Mouse (Mus musculus) retina, embryonic 14.5 days (tissue): ENCODE data around the gene Tes3-ps.
A peak's percentile ranks its signal among the peaks of the same experiment; 100 is the strongest.

Experiments
- DNase-seq: peaks from one replicate; pipeline ENCODE4 v3.0.0-alpha.2; 2015; ENCODE audit warnings: low spot score

Tes3-ps gene

DNA sequence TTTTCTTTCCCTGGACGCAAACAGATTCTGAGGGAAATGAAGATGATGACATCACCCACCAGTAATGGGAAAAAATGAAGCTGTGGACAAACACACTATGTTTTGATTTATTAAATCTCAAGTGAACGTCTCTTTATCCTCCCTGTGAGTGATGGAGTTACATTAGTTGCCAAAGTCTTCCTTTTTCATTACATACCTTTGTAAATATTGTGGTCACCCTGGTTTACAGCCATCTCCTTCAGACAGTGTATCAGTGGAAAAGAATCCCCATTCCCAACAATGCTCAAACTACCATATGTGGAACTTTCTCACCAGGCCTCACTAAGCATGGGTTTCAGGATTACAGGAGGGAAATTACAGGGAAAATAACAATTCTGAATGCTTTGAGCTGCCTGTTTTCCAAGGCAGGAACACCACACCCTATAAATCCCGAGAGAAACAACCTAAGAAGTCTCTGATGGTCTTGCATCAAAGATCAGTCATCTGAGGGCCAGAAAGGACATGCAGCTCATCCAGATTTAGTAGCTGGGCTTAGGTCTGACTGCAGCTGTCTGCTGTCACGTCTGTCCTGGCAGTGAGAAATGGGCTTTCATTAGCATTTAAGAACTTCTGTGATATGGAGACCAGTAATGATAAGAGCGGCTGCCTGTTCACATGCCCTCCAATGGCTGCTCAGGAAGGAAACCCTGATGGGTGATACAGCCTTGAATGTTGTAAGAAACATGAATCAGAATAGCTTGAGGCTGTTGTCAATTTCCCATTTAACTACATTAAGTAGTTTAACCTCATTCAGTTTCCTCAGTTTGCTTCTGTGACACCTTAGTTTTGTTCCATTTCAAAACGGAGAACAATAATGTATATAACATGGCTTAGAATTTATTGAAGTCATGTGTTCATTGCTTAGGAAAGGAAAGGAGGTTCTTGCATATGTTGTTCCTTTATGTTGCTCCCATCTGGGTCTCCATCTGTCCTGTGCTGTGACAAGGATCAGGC, at the start of gene Tes3-ps:
Gene Tes3-ps (plus strand): TSS at position 943 of the 993 bp plus-strand sequence.
- no peak for DNase-seq

DNA sequence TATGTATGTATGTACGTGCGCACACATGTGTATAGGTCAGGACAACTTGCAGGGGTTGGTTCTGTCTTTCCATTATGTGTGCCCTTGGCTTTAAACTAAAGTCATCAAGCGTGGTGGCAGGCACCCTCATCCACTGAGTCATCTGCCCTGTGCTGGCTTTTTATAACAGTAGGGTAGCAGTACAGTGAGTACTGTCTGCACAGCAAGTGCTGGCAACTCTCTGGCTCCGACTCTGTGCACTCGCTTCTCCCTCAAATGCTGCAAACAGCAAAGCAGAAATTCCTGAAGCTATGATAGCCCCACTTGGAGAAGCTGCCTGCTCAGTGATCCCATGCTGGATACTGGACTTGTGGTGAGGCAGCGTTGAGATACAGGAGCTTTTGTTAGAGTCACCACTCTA, 48.7 kb upstream of the Tes3-ps start:
- no peak for DNase-seq

DNA sequence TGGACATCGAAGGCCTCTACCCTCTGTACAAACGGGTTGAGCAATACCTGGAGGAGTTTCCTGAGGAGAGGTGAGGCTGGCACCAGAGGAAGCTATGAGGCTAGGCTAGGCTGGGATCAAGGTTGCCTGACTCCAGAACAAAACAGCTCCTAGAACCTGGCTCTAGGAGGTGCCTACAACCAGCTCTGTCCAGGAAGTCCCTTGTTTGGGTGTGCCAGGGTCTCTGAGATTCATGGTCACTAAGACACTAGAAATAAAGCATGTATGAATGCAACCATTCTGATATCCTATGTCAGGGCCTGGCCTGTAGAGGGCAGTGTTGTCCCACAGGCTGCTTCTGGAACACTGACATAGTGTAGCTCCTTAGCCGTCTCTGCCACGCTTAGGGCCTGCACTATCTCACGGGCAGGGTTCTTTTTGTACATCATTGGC, 43.8 kb upstream of the Tes3-ps start:
- peak; percentile 89 for DNase-seq

DNA sequence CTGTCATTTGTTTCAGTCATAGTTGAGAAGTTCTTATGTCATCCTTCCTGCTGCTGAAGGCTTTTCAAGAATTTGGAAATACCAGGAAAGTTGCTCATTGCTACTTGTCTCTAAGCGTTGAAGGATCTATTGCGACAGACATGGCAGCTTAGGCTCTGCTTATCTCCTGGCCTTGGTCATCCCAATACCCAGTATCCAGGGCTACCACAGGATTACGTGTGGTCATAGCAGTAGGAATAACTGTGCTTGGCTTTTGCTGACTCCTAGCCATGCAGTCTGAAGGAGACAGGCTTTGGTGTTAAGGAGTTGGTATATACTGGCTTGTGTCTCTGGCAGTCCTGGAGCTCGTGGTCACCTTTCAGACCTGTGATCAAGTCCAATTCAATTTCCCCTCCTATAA, 32.8 kb upstream of the Tes3-ps start:
- DNase-seq = no peak

DNA sequence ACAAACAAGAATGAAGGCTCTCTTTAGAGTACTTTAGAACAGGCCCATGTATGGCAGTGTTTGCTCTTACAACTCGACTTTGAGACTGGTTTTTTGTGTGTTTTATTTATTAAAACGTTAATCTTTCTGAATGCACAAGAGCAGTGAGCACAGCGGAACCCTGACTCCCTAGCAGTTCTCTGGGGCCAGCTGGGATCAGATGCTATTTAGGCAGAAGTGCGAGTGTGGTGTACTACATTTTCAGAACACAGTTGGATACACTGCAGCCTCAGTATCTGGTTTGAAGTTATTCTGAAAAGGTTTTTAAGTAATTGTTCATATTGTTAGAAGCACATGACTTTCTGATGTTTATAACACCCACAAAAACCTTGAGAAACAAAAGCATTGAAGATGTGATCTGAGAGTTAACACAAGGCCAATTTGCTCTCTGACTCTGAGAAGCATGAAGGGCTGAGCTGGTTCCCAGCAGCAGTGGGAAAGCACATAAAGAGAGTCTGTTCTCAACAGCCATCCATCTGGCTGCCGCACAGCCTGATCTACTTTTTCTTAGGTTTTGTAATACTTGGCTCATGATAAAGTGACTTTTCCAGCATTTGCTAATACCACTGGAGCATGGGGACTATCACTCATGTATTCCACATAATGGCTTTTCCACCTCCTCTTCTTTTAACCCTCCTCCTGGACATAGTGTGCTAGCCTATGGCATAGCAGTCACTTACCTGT, 32.3 kb upstream of the Tes3-ps start:
- no peak for DNase-seq

DNA sequence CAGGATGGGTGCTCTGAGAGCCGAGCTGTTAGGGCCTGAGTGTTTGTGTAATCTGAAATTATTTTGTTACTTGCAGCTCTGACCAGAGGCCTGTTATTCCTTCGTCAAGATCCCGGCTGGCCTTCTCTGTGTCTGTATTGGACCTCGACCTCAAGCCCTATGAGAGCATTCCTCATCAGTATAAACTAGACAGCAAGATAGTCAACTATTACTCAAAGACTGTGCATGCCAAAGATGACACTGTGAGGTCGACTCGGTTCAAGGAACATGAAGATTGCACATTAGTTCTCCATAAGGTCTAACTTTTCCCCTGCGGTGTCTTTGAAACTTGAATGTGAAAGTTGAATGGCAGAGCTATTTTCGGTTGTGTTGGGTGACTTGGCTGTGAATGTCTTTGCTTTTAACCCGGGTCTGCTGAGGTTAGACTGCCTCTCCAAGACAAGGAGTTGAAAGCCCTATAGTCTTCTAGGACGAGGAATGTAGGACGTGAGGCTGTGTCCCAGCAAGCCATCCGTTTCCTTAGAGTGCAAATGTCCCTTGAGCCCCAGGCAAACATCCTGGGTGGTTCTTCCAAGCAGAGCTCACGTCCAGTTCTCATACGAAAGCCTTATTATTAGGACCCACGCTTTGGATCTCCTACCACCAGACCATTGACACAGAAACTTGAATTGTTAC, 31.5 kb upstream of the Tes3-ps start:
- DNase-seq = no peak

DNA sequence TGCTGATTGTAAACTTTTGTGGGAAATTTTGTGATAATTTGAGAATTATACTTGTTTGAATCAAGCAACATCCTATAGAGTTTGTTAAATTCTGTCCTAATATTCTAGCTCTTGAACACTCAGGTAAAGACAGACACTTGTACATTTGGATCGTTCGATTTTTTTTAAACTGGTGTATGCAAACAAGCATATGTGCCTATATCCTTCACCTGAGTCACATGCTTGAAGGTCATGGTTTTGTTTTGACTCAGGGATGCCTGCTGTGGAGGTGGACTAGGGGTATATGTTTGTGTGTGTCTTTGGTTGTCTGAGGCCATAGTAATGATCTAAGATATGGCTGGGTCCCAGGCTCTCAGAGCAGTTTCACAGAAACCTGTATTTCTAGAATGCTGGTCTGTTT, 30.2 kb upstream of the Tes3-ps start:
- DNase-seq = no peak

DNA sequence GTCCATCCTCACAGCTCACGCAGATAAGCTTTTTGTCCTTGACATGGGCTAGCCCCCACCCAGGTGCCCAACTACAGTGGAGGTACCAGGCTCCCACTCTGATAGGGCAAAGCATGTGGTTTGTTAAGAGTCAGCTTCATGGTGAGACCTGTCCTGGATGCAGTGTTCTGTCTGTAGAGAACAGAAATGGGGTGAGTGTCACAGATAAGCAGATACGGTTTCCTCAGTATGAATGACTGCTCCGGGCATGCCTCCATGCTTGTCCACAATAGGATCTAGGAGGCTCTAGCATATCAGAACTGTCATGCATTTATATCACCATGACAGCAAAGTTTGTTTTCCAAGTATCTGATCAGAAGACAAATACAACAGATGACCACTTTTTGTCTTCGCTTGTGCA, 27.2 kb upstream of the Tes3-ps start:
- DNase-seq = no peak

DNA sequence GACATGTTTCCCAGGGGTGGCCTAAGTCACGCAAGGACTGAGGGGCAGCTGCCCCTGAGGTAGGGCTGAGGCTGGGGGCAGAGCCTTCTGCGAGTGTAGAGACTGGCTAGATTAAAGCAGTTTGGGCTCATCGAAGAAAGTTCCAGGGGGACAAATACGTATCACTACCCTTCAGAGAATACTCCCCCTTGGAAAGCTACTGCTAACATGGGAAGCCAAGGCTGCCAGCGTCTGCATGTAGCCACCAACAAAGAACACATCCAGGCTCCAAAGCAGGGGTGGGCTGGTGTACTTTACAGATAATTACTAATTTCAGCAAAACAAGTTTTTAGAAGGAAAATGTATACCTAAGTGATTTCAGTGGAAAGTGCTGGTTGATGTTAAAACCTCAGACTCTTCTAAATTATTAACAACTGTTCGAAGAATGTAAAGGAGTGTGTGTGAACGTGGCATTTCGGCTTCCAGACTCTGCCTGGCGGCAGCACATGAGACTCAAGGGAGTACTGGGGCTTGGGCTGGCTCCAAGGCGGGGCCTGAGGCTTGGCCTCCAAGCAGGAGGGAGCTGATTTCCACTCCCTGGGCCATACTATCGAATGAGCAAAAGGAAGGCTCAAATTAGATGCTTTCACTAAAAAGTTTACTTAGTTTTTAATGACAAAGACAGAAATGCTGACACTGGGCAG, 26.6 kb upstream of the Tes3-ps start:
- no peak for DNase-seq

DNA sequence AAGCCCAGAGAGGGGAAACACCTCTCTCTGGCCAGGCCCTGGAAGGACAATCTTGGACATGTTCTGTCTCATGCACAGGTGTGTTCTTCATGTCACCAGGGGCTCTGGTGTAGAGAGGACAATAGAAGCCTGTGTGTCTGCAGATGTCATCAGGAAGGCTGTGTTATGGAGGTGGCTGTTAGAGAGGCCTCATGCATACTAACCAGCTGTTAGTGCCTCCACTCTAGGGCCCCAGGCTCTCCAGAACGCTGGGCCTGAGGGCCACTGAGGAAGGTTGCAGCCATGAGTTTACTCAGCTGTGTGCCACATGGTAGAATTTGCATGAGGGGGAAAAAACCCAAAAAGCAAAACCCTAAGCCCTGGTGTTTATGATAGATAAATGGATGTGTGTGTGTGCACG, 25.5 kb upstream of the Tes3-ps start:
- no peak for DNase-seq

DNA sequence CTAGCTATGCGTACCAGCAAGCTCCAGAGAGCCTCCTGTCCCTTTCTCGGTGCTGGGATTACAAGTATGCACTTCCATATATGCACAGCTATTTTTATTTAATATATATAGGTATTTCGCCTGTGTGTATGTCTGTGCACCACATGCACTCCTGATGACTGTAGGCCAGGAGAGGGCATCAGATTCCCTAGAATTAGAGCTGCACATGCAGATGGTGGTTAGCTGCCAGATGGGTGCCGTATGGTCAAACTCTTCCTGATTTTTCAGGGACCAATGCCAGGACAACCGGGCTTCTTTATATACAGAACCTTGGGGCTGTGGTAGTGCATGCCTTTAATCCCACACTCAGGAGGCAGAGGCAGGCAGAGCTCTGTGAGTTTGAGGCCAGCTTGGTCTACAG, 24.1 kb upstream of the Tes3-ps start:
- DNase-seq = no peak

DNA sequence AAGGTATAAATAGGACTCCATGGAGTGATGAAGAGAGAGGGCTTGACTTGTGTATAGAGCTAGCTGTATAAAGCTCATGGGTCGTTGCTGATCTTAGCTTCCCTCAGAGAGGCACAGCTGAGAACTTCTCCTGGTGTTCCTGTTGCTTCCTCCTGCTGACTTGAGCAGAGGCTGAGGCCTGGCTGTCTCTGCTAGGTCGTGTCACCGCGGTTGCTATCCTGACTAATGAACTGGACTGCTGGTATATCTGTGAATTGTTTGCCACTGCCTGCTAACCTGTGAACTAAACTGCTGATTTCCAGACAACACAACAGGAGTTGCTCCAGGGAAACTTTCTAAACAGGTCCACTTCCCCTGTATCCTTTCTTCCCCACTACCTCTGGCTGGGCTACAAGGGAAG, 22.8 kb upstream of the Tes3-ps start:
- DNase-seq = no peak

DNA sequence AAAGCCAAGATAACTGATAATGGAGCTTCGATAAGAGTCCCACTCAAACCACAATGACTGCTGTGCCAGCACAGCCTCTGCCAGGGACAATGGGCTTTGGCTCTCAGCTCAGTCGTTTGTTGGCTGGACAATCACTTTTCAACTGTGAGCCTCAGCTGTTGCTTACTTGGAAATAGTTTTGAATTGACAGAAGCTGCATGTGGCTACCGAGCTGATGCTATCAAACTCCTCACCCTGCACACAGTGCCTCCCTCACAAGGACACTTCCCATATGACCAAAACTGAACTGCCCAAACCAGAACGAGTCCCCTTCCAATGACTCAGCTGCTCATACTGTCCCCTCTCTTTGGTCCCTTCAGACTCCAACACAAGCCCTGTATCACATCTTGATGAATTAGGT, 22.3 kb upstream of the Tes3-ps start:
- no peak for DNase-seq

DNA sequence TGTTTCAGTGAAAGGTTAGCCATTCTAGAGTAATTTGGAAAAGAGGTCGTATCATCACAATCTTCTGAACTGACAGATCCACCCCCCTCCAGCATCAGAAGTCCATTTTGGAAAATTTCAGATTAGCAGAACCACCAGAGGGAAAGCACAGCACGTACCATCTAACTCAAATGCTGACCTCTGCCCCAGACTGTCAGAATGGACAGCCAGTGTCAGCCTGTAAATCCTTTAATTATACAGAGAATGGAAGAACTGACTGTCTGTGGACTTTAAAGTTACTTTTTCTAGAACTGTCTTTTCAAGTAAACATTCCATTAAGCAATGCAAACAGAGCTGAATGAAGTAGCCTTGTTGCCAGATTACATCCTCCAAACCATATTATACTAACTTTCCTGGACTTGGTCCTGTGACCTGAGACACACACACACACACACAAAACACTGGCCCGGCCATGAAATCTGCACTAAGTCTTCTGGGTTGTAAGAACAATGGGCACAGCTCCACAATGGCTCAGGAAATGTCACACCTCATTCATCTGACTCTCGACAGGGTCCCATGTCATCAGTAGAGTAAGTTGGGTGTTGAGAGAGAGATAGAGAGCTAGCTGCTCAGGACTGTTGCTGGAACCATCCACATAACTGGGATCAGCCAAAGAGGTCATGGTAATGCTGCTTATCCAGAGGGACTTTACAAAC, 21.0 kb upstream of the Tes3-ps start:
- DNase-seq = no peak

DNA sequence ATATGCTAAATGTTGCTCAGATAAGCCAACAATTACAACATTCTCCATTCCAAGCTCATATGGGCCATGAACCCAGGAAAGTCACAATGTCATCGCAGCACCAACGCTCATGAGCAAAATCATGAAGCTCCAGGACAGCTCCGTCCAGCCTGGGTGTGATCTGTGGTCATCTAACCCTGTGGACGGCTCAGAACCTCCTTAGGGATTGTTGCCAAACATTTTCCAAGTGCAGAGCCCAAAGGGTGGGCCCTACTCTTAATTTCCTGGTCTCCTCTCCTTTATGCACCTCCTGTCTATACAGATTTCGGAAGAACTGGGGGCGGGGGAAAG, 20.5 kb upstream of the Tes3-ps start:
- DNase-seq = no peak

DNA sequence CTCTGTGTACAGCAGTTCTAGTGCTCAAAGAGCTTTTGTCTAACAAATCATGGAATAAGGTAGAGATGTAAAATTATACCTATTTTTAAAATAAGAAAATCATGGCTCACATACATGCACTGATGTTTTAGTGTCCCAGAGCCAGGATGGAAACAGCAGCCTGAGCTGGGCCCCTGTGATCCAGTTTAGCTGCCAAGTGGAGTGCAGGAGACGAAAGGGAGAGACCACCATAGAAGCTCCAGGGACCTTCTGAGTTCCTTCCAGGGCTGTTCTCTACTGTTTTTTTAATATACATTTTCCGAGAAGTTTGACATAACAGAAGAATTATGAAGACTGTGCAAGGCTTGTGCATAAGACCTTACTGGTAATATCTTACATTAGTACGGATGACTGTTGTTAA, 15.2 kb upstream of the Tes3-ps start:
- DNase-seq = no peak

DNA sequence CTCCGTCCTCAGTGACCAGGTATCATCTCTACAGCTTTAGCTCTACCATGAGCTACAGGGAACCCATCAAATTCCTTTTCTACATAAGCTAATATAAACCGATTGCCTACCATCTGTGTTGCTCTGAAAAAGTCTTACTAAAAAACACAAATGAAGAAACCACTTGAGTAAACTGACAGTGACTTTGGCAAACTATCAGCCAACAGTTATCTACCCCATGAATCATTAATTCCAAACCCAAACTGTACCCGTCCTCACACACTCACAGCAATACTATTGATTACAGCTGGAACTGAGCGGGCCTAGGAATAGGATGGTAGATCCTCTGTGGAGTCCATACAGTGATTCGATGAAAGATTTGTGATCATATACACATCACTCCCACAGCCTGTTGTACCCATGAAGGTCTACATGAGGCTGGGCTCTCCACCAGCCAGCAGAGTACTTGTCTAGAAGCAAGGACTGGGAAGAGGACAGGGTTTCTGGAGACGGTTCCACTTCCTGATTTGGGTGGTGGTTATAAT, 14.2 kb upstream of the Tes3-ps start:
- no peak for DNase-seq

DNA sequence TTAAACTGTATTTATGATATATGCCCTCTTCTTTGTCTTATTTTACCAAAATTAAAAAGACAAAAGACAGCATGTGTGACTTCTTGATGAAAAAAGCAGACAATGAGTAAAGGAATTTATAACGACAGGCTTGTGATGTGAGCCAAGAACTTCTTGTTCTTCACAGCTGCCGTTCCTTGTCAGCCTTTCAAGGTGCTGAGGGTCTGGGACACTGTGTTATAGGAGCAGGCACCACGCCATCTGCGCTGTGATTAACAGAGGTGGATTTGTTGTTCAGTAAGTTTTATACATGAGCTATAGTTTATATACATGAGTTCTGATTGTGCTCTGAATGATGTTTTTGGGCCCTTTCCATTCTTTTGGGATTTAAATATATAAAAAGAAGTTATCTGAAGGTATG, 13.7 kb upstream of the Tes3-ps start:
- DNase-seq = no peak

DNA sequence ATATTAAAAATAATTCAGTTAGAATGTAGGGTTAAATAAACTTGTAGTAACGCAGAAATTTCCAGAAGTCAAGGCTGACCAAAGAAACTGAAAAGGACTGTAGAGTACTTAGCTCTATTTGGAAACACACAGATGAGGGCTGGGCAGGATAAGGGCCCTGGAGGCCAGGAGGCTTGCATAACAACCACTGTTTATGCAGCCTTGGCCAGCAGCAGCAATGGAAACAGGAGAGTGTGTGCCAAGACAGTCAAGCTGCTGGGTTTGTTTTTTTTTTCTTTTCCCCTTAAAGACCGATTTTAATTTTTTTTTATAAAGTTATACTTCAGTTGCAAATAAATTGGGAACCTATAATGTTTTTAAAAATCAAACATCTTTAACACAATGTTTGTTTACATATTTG, 13.1 kb upstream of the Tes3-ps start:
- no peak for DNase-seq

DNA sequence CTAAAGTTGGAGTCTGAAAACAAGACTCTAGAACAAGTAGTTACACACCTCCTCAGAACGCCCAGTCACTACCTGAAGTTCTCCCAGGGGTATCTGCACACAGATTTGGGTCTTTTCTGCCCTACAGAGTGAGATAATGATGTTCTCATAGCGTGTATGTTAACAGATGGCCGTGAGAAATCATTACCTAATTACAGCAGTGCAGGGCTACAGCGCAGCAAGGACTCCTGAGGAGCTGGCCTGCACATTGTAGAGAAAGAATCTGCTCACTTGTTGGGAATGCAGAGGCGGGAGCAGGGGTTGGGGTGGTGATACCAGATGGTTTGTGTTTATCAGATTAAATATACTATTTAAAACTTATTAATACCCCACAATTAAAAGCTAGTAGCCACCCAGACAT, 12.6 kb upstream of the Tes3-ps start:
- peak; percentile 25 for DNase-seq

DNA sequence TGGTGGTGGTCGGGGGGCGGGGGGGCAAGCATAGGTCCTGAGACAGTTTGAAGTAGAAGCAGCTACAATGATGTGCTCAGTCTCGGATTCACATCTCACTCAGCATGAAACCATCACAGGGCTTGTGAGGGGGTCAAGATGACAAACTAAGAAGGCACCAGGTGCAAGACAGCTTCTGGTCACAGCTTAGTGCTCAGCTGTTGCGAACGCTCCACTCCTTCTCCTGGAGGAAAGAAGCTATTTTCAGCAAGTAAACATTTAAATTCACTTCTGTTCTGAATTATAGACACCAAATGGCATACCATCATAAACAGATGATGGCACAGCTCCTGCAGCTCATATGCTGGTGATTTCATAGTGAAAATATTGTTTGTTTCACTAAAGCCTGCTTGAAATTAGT, 7.7 kb upstream of the Tes3-ps start:
- DNase-seq = no peak
